In genomic region chr4:88763384-88764018, GRCm38 (mm10) we compare ENCODE assay signal across 8 mouse cellular contexts. TPM values are rescaled to one million over a fixed set of nuclear protein-coding genes. Genes with fewer than 3 reads are reported as not detected.
A peak's percentile ranks its signal among the peaks of the same experiment; 100 is the strongest.
DNase-seq lines count a peak whose midpoint lies in the region; ATAC-seq lines count a peak whose summit lies in the region.
"Not testable (repeated sequence)": the region's sequence is repeated elsewhere in the genome, so short reads cannot be mapped to it uniquely, and the experiment has no call there.

No protein-coding gene starts in this region.

- WGBS in forebrain, embryonic 10.5 days: 2% methylated on average over 40 of the region's 42 CpGs
- WGBS in heart, embryonic 12.5 days: 2% methylated on average over 41 of the region's 42 CpGs
- 2% methylated on average over 30 of the region's 42 CpGs for WGBS in limb, embryonic 15.5 days
- 4% methylated on average over 20 of the region's 42 CpGs for WGBS in midbrain, embryonic 11.5 days

- H3K4me2 ChIP-seq in heart, embryonic 12.5 days: peak overlapping the region; percentile 57
- peak overlapping the region; percentile 51 for H3K4me2 ChIP-seq in limb, embryonic 15.5 days
- peak overlapping the region; percentile 32 for H3K4me2 ChIP-seq in midbrain, embryonic 11.5 days

- not testable (repeated sequence) for H3K9ac ChIP-seq in heart, embryonic 12.5 days; limb, embryonic 15.5 days; midbrain, embryonic 11.5 days (ENCODE audit: low read length)

- H3K4me1 ChIP-seq in forebrain, embryonic 10.5 days; heart, embryonic 12.5 days (replicated peaks); limb, embryonic 15.5 days; midbrain, embryonic 11.5 days (ENCODE audit: control insufficient read depth, insufficient read depth, low read length): not testable (repeated sequence)

- peak overlapping the region; percentile 45 for H3K4me3 ChIP-seq in forebrain, embryonic 10.5 days
- peak overlapping the region; percentile 31; the same call in 1 of the 2 replicates for H3K4me3 ChIP-seq in heart, embryonic 12.5 days
- H3K4me3 ChIP-seq in limb, embryonic 15.5 days: peak overlapping the region; percentile 42
- peak overlapping the region; percentile 10; the same call in 1 of the 2 replicates for H3K4me3 ChIP-seq in midbrain, embryonic 11.5 days (ENCODE audit: low read depth, low read length)

- ATAC-seq in cerebellum, adult (ENCODE audit: insufficient number of reproducible peaks, low FRiP score, low TSS enrichment): peak; percentile 76; the same call in 1 of the 2 replicates
- ATAC-seq in heart, embryonic 12.5 days (ENCODE audit: insufficient number of reproducible peaks, low FRiP score); limb, embryonic 15.5 days (ENCODE audit: insufficient number of reproducible peaks, low FRiP score, low TSS enrichment, low read depth); midbrain, embryonic 11.5 days (ENCODE audit: low FRiP score): not testable (repeated sequence)

- not testable (repeated sequence) for H3K36me3 ChIP-seq in forebrain, embryonic 10.5 days (replicated peaks); heart, embryonic 12.5 days; limb, embryonic 15.5 days; midbrain, embryonic 11.5 days (ENCODE audit: control insufficient read depth, insufficient read depth, low read length)

- not testable (repeated sequence) for H3K27me3 ChIP-seq in forebrain, embryonic 10.5 days (ENCODE audit: poor library complexity, severe bottlenecking); heart, embryonic 12.5 days (replicated peaks); limb, embryonic 15.5 days; midbrain, embryonic 11.5 days (ENCODE audit: control insufficient read depth, insufficient read depth, low read length)

- not testable (repeated sequence) for H3K27ac ChIP-seq in forebrain, embryonic 10.5 days; midbrain, embryonic 11.5 days (ENCODE audit: low read depth, low read length)
- peak overlapping the region; percentile 60; the same call in 1 of the 2 replicates for H3K27ac ChIP-seq in heart, embryonic 12.5 days (ENCODE audit: poor library complexity, severe bottlenecking)
- H3K27ac ChIP-seq in limb, embryonic 15.5 days: peak overlapping the region; percentile 77; the same call in 1 of the 2 replicates

- not testable (repeated sequence) for H3K9me3 ChIP-seq in forebrain, embryonic 10.5 days; heart, embryonic 12.5 days (replicated peaks); limb, embryonic 15.5 days; midbrain, embryonic 11.5 days (ENCODE audit: control insufficient read depth, low read length)

- DNase-seq in 416B (ENCODE audit: low read depth): peak; percentile 88
- DNase-seq in forebrain, embryonic 10.5 days (ENCODE audit: extremely low spot score, low spot score): peak; percentile 63
- DNase-seq in kidney, adult 18-20 months: peak; percentile 68
- DNase-seq in midbrain, embryonic 11.5 days (ENCODE audit: low spot score, missing footprints): peak; percentile 85
- peak; percentile 5 to 18 for DNase-seq in right cerebral cortex, adult 2 months (ENCODE audit: low spot score in 2 of 2)

RNA-seq across cellular contexts. Expression of gene Gm13283, which starts 3.6 kb away (rescaled TPM):
- 0.35 and 0.49 TPM in 2 replicates for polyA plus RNA-seq in forebrain, embryonic 10.5 days (2016; fragmentation: Nextera tagmentation; extraction: Ambion mirVana)
- polyA plus RNA-seq in heart, embryonic 12.5 days (2016; fragmentation: Nextera tagmentation; extraction: Ambion mirVana): 0.14 TPM in 1 of 2 replicates, not detected in the other
- polyA plus RNA-seq in limb, embryonic 15.5 days (2015; fragmentation: Nextera tagmentation; extraction: Ambion mirVana): 0.36 and 0.60 TPM in 2 replicates
- 0.15 TPM in 1 of 2 replicates, not detected in the other for polyA plus RNA-seq in midbrain, embryonic 11.5 days (2014; fragmentation: Nextera tagmentation; extraction: Ambion mirVana)

RNA-seq across cellular contexts. Expression of gene Gm13271, which starts 8.8 kb away (rescaled TPM):
- polyA plus RNA-seq in forebrain, embryonic 10.5 days (2016; fragmentation: Nextera tagmentation; extraction: Ambion mirVana): not detected in 2 replicates
- not detected in 2 replicates for polyA plus RNA-seq in heart, embryonic 12.5 days (2016; fragmentation: Nextera tagmentation; extraction: Ambion mirVana)
- not detected in 2 replicates for polyA plus RNA-seq in limb, embryonic 15.5 days (2015; fragmentation: Nextera tagmentation; extraction: Ambion mirVana)
- polyA plus RNA-seq in midbrain, embryonic 11.5 days (2014; fragmentation: Nextera tagmentation; extraction: Ambion mirVana): not detected in 2 replicates

RNA-seq across cellular contexts. Expression of gene Gm13290, which starts 10.1 kb away (rescaled TPM):
- 0.76 TPM in 1 of 2 replicates, not detected in the other for polyA plus RNA-seq in forebrain, embryonic 10.5 days (2016; fragmentation: Nextera tagmentation; extraction: Ambion mirVana)
- polyA plus RNA-seq in heart, embryonic 12.5 days (2016; fragmentation: Nextera tagmentation; extraction: Ambion mirVana): 0.33 and 0.35 TPM in 2 replicates
- 0.76 and 0.87 TPM in 2 replicates for polyA plus RNA-seq in limb, embryonic 15.5 days (2015; fragmentation: Nextera tagmentation; extraction: Ambion mirVana)
- not detected in 2 replicates for polyA plus RNA-seq in midbrain, embryonic 11.5 days (2014; fragmentation: Nextera tagmentation; extraction: Ambion mirVana)

RNA-seq across cellular contexts. Expression of gene Gm13289, which starts 13.2 kb away (rescaled TPM):
- not detected in 2 replicates for polyA plus RNA-seq in forebrain, embryonic 10.5 days (2016; fragmentation: Nextera tagmentation; extraction: Ambion mirVana)
- not detected in 2 replicates for polyA plus RNA-seq in heart, embryonic 12.5 days (2016; fragmentation: Nextera tagmentation; extraction: Ambion mirVana)
- polyA plus RNA-seq in limb, embryonic 15.5 days (2015; fragmentation: Nextera tagmentation; extraction: Ambion mirVana): not detected in 2 replicates
- not detected in 2 replicates for polyA plus RNA-seq in midbrain, embryonic 11.5 days (2014; fragmentation: Nextera tagmentation; extraction: Ambion mirVana)

RNA-seq across cellular contexts. Expression of gene Gm13272, which starts 16.1 kb away (rescaled TPM):
- not detected in 2 replicates for polyA plus RNA-seq in forebrain, embryonic 10.5 days (2016; fragmentation: Nextera tagmentation; extraction: Ambion mirVana)
- 0.24 TPM in 1 of 2 replicates, not detected in the other for polyA plus RNA-seq in heart, embryonic 12.5 days (2016; fragmentation: Nextera tagmentation; extraction: Ambion mirVana)
- polyA plus RNA-seq in limb, embryonic 15.5 days (2015; fragmentation: Nextera tagmentation; extraction: Ambion mirVana): not detected in 2 replicates
- not detected in 2 replicates for polyA plus RNA-seq in midbrain, embryonic 11.5 days (2014; fragmentation: Nextera tagmentation; extraction: Ambion mirVana)

Comparison
In these comparisons a context has a peak if more than half of its experiments do, and no peak if none do; other contexts are left out.
1. DNase-seq: peak in every context shown above with its lines; median percentile 88 in 416B; 85 in midbrain, embryonic 11.5 days; 68 in kidney, adult 18-20 months; 63 in forebrain, embryonic 10.5 days; 12 in right cerebral cortex, adult 2 months.